In the genomic region with DNA sequence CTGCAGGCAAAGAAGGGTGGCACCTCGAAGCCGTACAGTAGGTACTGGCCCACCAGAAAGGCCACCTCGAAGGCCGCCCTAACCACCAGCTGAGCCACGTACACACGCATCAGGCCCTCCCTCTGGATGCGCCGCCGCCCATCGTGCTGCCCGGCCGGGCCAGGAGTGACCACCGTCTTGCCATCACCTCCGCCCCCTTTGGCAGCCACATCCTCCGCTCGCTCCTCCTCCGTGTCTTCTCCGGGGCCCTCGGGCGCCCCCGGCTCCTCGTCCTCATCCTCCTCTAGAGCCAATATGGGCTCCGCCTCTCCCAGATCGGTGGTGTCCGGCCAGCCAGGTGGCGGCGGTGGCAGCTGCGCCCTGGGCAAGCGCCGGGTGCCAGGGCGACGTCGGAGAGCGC, we compare ENCODE assay signal across 10 mouse cellular contexts. TPM values are rescaled to one million over a fixed set of nuclear protein-coding genes. Genes with fewer than 3 reads are reported as not detected.
DNase-seq lines count a peak whose midpoint lies in the region; ATAC-seq lines count a peak whose summit lies in the region.
"Had no signal": no experiment of that assay in that cellular context is flagged by ENCODE, and none has a peak within 500 bp of the region (broad histone marks: within the 10 kb centered on the region; RNA-seq: fewer than 3 reads in every experiment).

No protein-coding gene starts in this region.

- no peak overlapping the region for H3K27ac ChIP-seq in heart, embryonic 13.5 days (replicated peaks)
- H3K27ac ChIP-seq in lung, embryonic 16.5 days (ENCODE audit: low read length): no peak overlapping the region
- no peak overlapping the region for H3K27ac ChIP-seq in embryonic facial prominence, embryonic 14.5 days (replicated peaks; ENCODE audit: low read depth, low read length)

- 5% methylated on average over 34 of the region's 34 CpGs for WGBS in heart, embryonic 13.5 days
- WGBS in lung, embryonic 16.5 days: 8% methylated on average over 34 of the region's 34 CpGs
- WGBS in embryonic facial prominence, embryonic 14.5 days: 8% methylated on average over 19 of the region's 34 CpGs

- H3K4me1 ChIP-seq in heart, embryonic 13.5 days: peaks cover 25% of the 10 kb centered on the region
- H3K4me1 ChIP-seq in lung, embryonic 16.5 days (replicated peaks; ENCODE audit: control insufficient read depth, insufficient read depth, low read length): peaks cover 2% of the 10 kb centered on the region; the same call in 1 of the 2 replicates
- H3K4me1 ChIP-seq in embryonic facial prominence, embryonic 14.5 days (ENCODE audit: control insufficient read depth, insufficient read depth, low read length): no peaks in the 10 kb centered on the region

- no peaks in the 10 kb centered on the region for H3K36me3 ChIP-seq in heart, embryonic 13.5 days
- no peaks in the 10 kb centered on the region for H3K36me3 ChIP-seq in lung, embryonic 16.5 days (ENCODE audit: control insufficient read depth, insufficient read depth, low read length)
- H3K36me3 ChIP-seq in embryonic facial prominence, embryonic 14.5 days (ENCODE audit: control insufficient read depth, insufficient read depth, low read length): no peaks in the 10 kb centered on the region

- H3K4me3 ChIP-seq in heart, embryonic 13.5 days: peak overlapping the region; percentile 45
- peak overlapping the region; percentile 22 for H3K4me3 ChIP-seq in lung, embryonic 16.5 days (ENCODE audit: low read length)
- H3K4me3 ChIP-seq in embryonic facial prominence, embryonic 14.5 days (ENCODE audit: low read depth, low read length): peak overlapping the region; percentile 28

- H3K4me2 ChIP-seq in heart, embryonic 13.5 days: peak overlapping the region; percentile 65
- peak overlapping the region; percentile 42; the same call in 1 of the 2 replicates for H3K4me2 ChIP-seq in lung, embryonic 16.5 days (ENCODE audit: low read depth, low read length)
- peak overlapping the region; percentile 38; the same call in 1 of the 2 replicates for H3K4me2 ChIP-seq in embryonic facial prominence, embryonic 14.5 days (ENCODE audit: low read depth, low read length)

- no peak for ATAC-seq in heart, embryonic 13.5 days (ENCODE audit: extremely low read depth, insufficient number of reproducible peaks, low FRiP score, low TSS enrichment)
- no peak; the same call in 1 of the 2 replicates for ATAC-seq in lung, embryonic 16.5 days (ENCODE audit: low read depth)
- no peak for ATAC-seq in embryonic facial prominence, embryonic 14.5 days (ENCODE audit: low read depth)
- ATAC-seq in megakaryocyte-erythroid progenitor cell, adult 5-6 weeks (replicated peaks; ENCODE audit: low FRiP score, low TSS enrichment, poor library complexity, severe bottlenecking): 0 out of 2 replicates have a peak, but pooled peaks have one; percentile 16

- H3K9me3 ChIP-seq in heart, embryonic 13.5 days: no peaks in the 10 kb centered on the region
- no peaks in the 10 kb centered on the region for H3K9me3 ChIP-seq in lung, embryonic 16.5 days (ENCODE audit: control insufficient read depth, low read length)
- H3K9me3 ChIP-seq in embryonic facial prominence, embryonic 14.5 days (ENCODE audit: control insufficient read depth, low read length): no peaks in the 10 kb centered on the region

- DNase-seq in heart, adult 9 months (ENCODE audit: low spot score in 2 of 2): no peak
- DNase-seq in lung, postnatal 36 days: no peak
- DNase-seq in embryonic facial prominence, embryonic 14.5 days (ENCODE audit: low spot score): no peak
- no peak for DNase-seq in urinary bladder, adult 18-20 months (ENCODE audit: low spot score in 2 of 2)
- no peak for DNase-seq in left cerebral cortex, adult 9 months (ENCODE audit: low spot score in 2 of 2)
- DNase-seq: kidney, adult 9 months; thymus, adult 2 months had no signal

- peak overlapping the region; percentile 63 for H3K9ac ChIP-seq in heart, embryonic 13.5 days
- H3K9ac ChIP-seq in lung, embryonic 16.5 days (ENCODE audit: low read length): no peak overlapping the region
- H3K9ac ChIP-seq in embryonic facial prominence, embryonic 14.5 days (ENCODE audit: low read depth, low read length): no peak overlapping the region

- H3K27me3 ChIP-seq in heart, embryonic 13.5 days (replicated peaks): peaks cover 83% of the 10 kb centered on the region
- peaks cover 49% of the 10 kb centered on the region for H3K27me3 ChIP-seq in lung, embryonic 16.5 days (ENCODE audit: control insufficient read depth, insufficient read depth, low read depth, low read length)
- H3K27me3 ChIP-seq in embryonic facial prominence, embryonic 14.5 days (replicated peaks; ENCODE audit: control insufficient read depth, insufficient read depth, low read length): peaks cover 59% of the 10 kb centered on the region

RNA-seq across cellular contexts. Expression of gene Gjc2, which starts 6.1 kb away (rescaled TPM):
- 0.06 and 0.28 TPM in 2 replicates for polyA plus RNA-seq in heart, embryonic 13.5 days (2015; fragmentation: Nextera tagmentation; extraction: Ambion mirVana)
- 0.31 and 0.50 TPM in 2 replicates for polyA plus RNA-seq in lung, embryonic 16.5 days (2015; fragmentation: Nextera tagmentation; extraction: Ambion mirVana)
- polyA plus RNA-seq in embryonic facial prominence, embryonic 14.5 days (2014; fragmentation: Nextera tagmentation; extraction: Ambion mirVana): 0.29 and 0.60 TPM in 2 replicates
- 0.55 TPM in 1 of 2 replicates, not detected in the other for total RNA-seq in megakaryocyte-erythroid progenitor cell, adult 5-6 weeks (2014; fragmentation: Nextera tagmentation)
- not detected in 2 replicates for total RNA-seq in megakaryocyte-erythroid progenitor cell, adult 5-6 weeks (2017)

RNA-seq across cellular contexts. Expression of gene Iba57, which starts 13.4 kb away (rescaled TPM):
- 8.1 and 8.7 TPM in 2 replicates for polyA plus RNA-seq in heart, embryonic 13.5 days (2015; fragmentation: Nextera tagmentation; extraction: Ambion mirVana)
- 4.6 and 4.8 TPM in 2 replicates for polyA plus RNA-seq in lung, embryonic 16.5 days (2015; fragmentation: Nextera tagmentation; extraction: Ambion mirVana)
- 2.5 and 3.1 TPM in 2 replicates for polyA plus RNA-seq in embryonic facial prominence, embryonic 14.5 days (2014; fragmentation: Nextera tagmentation; extraction: Ambion mirVana)
- 14.3 and 26.1 TPM in 2 replicates for total RNA-seq in megakaryocyte-erythroid progenitor cell, adult 5-6 weeks (2014; fragmentation: Nextera tagmentation)
- 11.2 and 11.9 TPM in 2 replicates for total RNA-seq in megakaryocyte-erythroid progenitor cell, adult 5-6 weeks (2017)

RNA-seq across cellular contexts. Expression of gene Guk1, which starts 15.1 kb away (rescaled TPM):
- polyA plus RNA-seq in heart, embryonic 13.5 days (2015; fragmentation: Nextera tagmentation; extraction: Ambion mirVana): 114 and 123 TPM in 2 replicates
- 127 and 129 TPM in 2 replicates for polyA plus RNA-seq in lung, embryonic 16.5 days (2015; fragmentation: Nextera tagmentation; extraction: Ambion mirVana)
- 114 and 126 TPM in 2 replicates for polyA plus RNA-seq in embryonic facial prominence, embryonic 14.5 days (2014; fragmentation: Nextera tagmentation; extraction: Ambion mirVana)
- total RNA-seq in megakaryocyte-erythroid progenitor cell, adult 5-6 weeks (2014; fragmentation: Nextera tagmentation): 72.9 and 91.5 TPM in 2 replicates
- 52.0 and 72.3 TPM in 2 replicates for total RNA-seq in megakaryocyte-erythroid progenitor cell, adult 5-6 weeks (2017)

RNA-seq across cellular contexts. Expression of gene Mrpl55, which starts 25.4 kb away (rescaled TPM):
- polyA plus RNA-seq in heart, embryonic 13.5 days (2015; fragmentation: Nextera tagmentation; extraction: Ambion mirVana): 105 and 117 TPM in 2 replicates
- 83.1 and 84.8 TPM in 2 replicates for polyA plus RNA-seq in lung, embryonic 16.5 days (2015; fragmentation: Nextera tagmentation; extraction: Ambion mirVana)
- polyA plus RNA-seq in embryonic facial prominence, embryonic 14.5 days (2014; fragmentation: Nextera tagmentation; extraction: Ambion mirVana): 81.9 and 89.3 TPM in 2 replicates
- total RNA-seq in megakaryocyte-erythroid progenitor cell, adult 5-6 weeks (2014; fragmentation: Nextera tagmentation): 49.2 and 76.8 TPM in 2 replicates
- total RNA-seq in megakaryocyte-erythroid progenitor cell, adult 5-6 weeks (2017): 57.4 and 106 TPM in 2 replicates

RNA-seq across cellular contexts. Expression of gene 2310033P09Rik, which starts 31.2 kb away (rescaled TPM):
- 22.6 and 23.1 TPM in 2 replicates for polyA plus RNA-seq in heart, embryonic 13.5 days (2015; fragmentation: Nextera tagmentation; extraction: Ambion mirVana)
- 35.2 and 37.0 TPM in 2 replicates for polyA plus RNA-seq in lung, embryonic 16.5 days (2015; fragmentation: Nextera tagmentation; extraction: Ambion mirVana)
- 23.9 and 27.0 TPM in 2 replicates for polyA plus RNA-seq in embryonic facial prominence, embryonic 14.5 days (2014; fragmentation: Nextera tagmentation; extraction: Ambion mirVana)
- 16.6 and 36.0 TPM in 2 replicates for total RNA-seq in megakaryocyte-erythroid progenitor cell, adult 5-6 weeks (2014; fragmentation: Nextera tagmentation)
- 15.4 and 17.6 TPM in 2 replicates for total RNA-seq in megakaryocyte-erythroid progenitor cell, adult 5-6 weeks (2017)
